Mouse (Mus musculus) forebrain, embryonic 14.5 days (tissue): Measurements from ENCODE around the gene Cel. TPM values are rescaled to one million over a fixed set of nuclear protein-coding genes. Genes with fewer than 3 reads are reported as not detected.

Experiments
- ATAC-seq: fragments of 200-750 bp; cut with Nextera tagmentation; 2 replicates; pipeline ENCODE4 v1.8.0; 2017; ENCODE audit warnings: mild to moderate bottlenecking, moderate library complexity
- DNase-seq: peaks from one replicate; pipeline ENCODE4 v3.0.0-alpha.2; 2015; ENCODE audit warnings: low spot score
- H3K27ac ChIP-seq: fragments of 300-500 bp; sonication (generic); 2 replicates; pipeline ENCODE4 v1.5.1; 2014; ENCODE audit warnings: low read depth, mild to moderate bottlenecking, control low read depth, low read length, moderate library complexity
- H3K27me3 ChIP-seq: fragments of 300-500 bp; sonication (generic); replicated peaks from 2 replicates; pipeline ENCODE4 v1.6.1; 2014; ENCODE audit warnings: low read length, control low read depth, mixed read lengths; ENCODE audit not compliant: control insufficient read depth, insufficient read depth
- H3K36me3 ChIP-seq: fragments of 300-500 bp; sonication (generic); 2 replicates; pipeline ENCODE4 v1.6.1; 2014; ENCODE audit warnings: low read length, control low read depth; ENCODE audit not compliant: control insufficient read depth, insufficient read depth
- H3K4me1 ChIP-seq: fragments of 300-500 bp; sonication (generic); 2 replicates; pipeline ENCODE4 v1.6.1; 2014; ENCODE audit warnings: antibody characterized with exemption, low read length, control low read depth; ENCODE audit not compliant: control insufficient read depth, insufficient read depth
- H3K4me2 ChIP-seq: fragments of 300-500 bp; sonication (generic); 2 replicates; pipeline ENCODE4 v1.6.1; 2014; ENCODE audit warnings: mild to moderate bottlenecking, control low read depth, low read length
- H3K4me3 ChIP-seq: fragments of 300-500 bp; sonication (generic); 2 replicates; pipeline ENCODE4 v1.5.1; 2014; ENCODE audit warnings: low read depth, low read length, control low read depth
- H3K9ac ChIP-seq: fragments of 300-500 bp; sonication (generic); 2 replicates; pipeline ENCODE4 v1.6.1; 2014; ENCODE audit warnings: mild to moderate bottlenecking, low read length, control low read depth, moderate library complexity
- H3K9me3 ChIP-seq: fragments of 300-500 bp; sonication (generic); replicated peaks from 2 replicates; pipeline ENCODE4 v1.6.1; 2016; ENCODE audit warnings: low read length, control low read depth, mixed read lengths; ENCODE audit not compliant: control insufficient read depth
- WGBS: fragments of 180-500 bp; shearing (Covaris S2); extraction: QIAGEN DNeasy Blood & Tissue Kit; methylation state at CpG from one replicate; pipeline ENCODE4 v1.1.7; 2014; 5-methylcytosine and 5-hydroxymethylcytosine counted together
- polyA plus RNA-seq: library from polyadenylated mRNA; unstranded; fragments of >200 nt; fragmentation: Nextera tagmentation; extraction: Ambion mirVana; gene quantifications from 2 replicates; pipeline ENCODE4 v1.2.1, GENCODE M21; 2014

Cel gene
- polyA plus RNA-seq, 1 experiment from 2014 or later = not detected

GRCm38 (mm10) chr2:28545976-28546375 lies 17.2 kb downstream of the Cel start:
- no peaks in the 10 kb centered on the region for H3K27me3 ChIP-seq
- H3K9me3 ChIP-seq = no peaks in the 10 kb centered on the region
- peaks cover 96% of the 10 kb centered on the region for H3K36me3 ChIP-seq
- ATAC-seq = peak; percentile 41; the same call in 1 of the 2 replicates
- no peaks in the 10 kb centered on the region for H3K4me1 ChIP-seq
- no peak overlapping the region for H3K4me2 ChIP-seq
- DNase-seq = peak; percentile 48
- peak overlapping the region; percentile 54 for H3K27ac ChIP-seq
- H3K9ac ChIP-seq = no peak overlapping the region
- no peak overlapping the region for H3K4me3 ChIP-seq

GRCm38 (mm10) chr2:28543894-28544293 lies 19.3 kb downstream of the Cel start:
- no peak overlapping the region for H3K4me3 ChIP-seq
- no peaks in the 10 kb centered on the region for H3K27me3 ChIP-seq
- H3K9ac ChIP-seq = no peak overlapping the region
- ATAC-seq (no peak), DNase-seq (peak; percentile 35)
- no peaks in the 10 kb centered on the region for H3K9me3 ChIP-seq
- no peak overlapping the region for H3K4me2 ChIP-seq
- H3K4me1 ChIP-seq = peaks cover 16% of the 10 kb centered on the region
- no peak overlapping the region for H3K27ac ChIP-seq
- peaks cover 83% of the 10 kb centered on the region for H3K36me3 ChIP-seq
- 72% methylated on average over 8 of the region's 8 CpGs for WGBS

GRCm38 (mm10) chr2:28540587-28541227 lies 22.5 kb downstream of the Cel start:
- Histone ChIP-seq H3K9me3 (no peaks in the 10 kb centered on the region), H3K4me2 (no peak overlapping the region), H3K36me3 (peaks cover 52% of the 10 kb centered on the region), H3K4me1 (peaks cover 46% of the 10 kb centered on the region), H3K27ac (no peak overlapping the region), H3K27me3 (no peaks in the 10 kb centered on the region), H3K9ac (no peak overlapping the region), H3K4me3 (no peak overlapping the region)
- no peak for ATAC-seq
- WGBS = 79% methylated on average over 8 of the region's 8 CpGs
- no peak for DNase-seq

- DNase-seq = no peak
- no peak overlapping the region for H3K4me2 ChIP-seq
Measured at GRCm38 (mm10) chr2:28539949-28540348, 23.3 kb downstream of the Cel start.

GRCm38 (mm10) chr2:28539206-28539605 lies 24.0 kb downstream of the Cel start:
- H3K9me3 ChIP-seq = no peaks in the 10 kb centered on the region
- DNase-seq (peak; percentile 78), ATAC-seq (peak; percentile 56)
- no peaks in the 10 kb centered on the region for H3K27me3 ChIP-seq
- no peak overlapping the region for H3K4me3 ChIP-seq
- peak overlapping the region; percentile 63 for H3K27ac ChIP-seq
- peaks cover 37% of the 10 kb centered on the region for H3K36me3 ChIP-seq
- H3K4me1 ChIP-seq = peaks cover 61% of the 10 kb centered on the region
- 53% methylated on average over 7 of the region's 7 CpGs for WGBS
- H3K9ac ChIP-seq = peak overlapping the region; percentile 18
- H3K4me2 ChIP-seq = no peak overlapping the region

More at GRCm38 (mm10) chr2:28539949-28540348, 23.3 kb downstream of the Cel start:
- 83% methylated on average over 2 of the region's 2 CpGs for WGBS
- Histone ChIP-seq H3K4me3 (no peak overlapping the region), H3K4me1 (peaks cover 54% of the 10 kb centered on the region), H3K27me3 (no peaks in the 10 kb centered on the region), H3K9me3 (no peaks in the 10 kb centered on the region), H3K36me3 (peaks cover 45% of the 10 kb centered on the region), H3K9ac (no peak overlapping the region), H3K27ac (0 out of 2 replicates have a peak overlapping the region, but pooled peaks have one; percentile 63)
- no peak for ATAC-seq

GRCm38 (mm10) chr2:28538817-28539128 lies 24.4 kb downstream of the Cel start:
- no peak overlapping the region for H3K4me2 ChIP-seq
- H3K4me3 ChIP-seq = no peak overlapping the region
- 67% methylated on average over 1 of the region's 1 CpGs for WGBS
- H3K9ac ChIP-seq = peak overlapping the region; percentile 0; the same call in 1 of the 2 replicates
- peak overlapping the region; percentile 63 for H3K27ac ChIP-seq
- ATAC-seq = no peak
- H3K9me3 ChIP-seq = no peaks in the 10 kb centered on the region
- peak; percentile 54 for DNase-seq
- H3K27me3 ChIP-seq = no peaks in the 10 kb centered on the region
- peaks cover 65% of the 10 kb centered on the region for H3K4me1 ChIP-seq
- peaks cover 33% of the 10 kb centered on the region for H3K36me3 ChIP-seq

- Histone ChIP-seq H3K9ac (peak overlapping the region; percentile 1; the same call in 1 of the 2 replicates), H3K36me3 (peaks cover 27% of the 10 kb centered on the region), H3K4me2 (no peak overlapping the region; the same call in 1 of the 2 replicates), H3K4me3 (no peak overlapping the region), H3K27me3 (no peaks in the 10 kb centered on the region), H3K27ac (peak overlapping the region; percentile 63), H3K4me1 (peaks cover 69% of the 10 kb centered on the region), H3K9me3 (no peaks in the 10 kb centered on the region)
- DNase-seq = no peak
- no peak for ATAC-seq
- WGBS = 71% methylated on average over 8 of the region's 8 CpGs
Measured at GRCm38 (mm10) chr2:28537995-28538816, 25.0 kb downstream of the Cel start.

GRCm38 (mm10) chr2:28537634-28537920 lies 25.6 kb downstream of the Cel start:
- 19% methylated on average over 4 of the region's 4 CpGs for WGBS
- peaks cover 75% of the 10 kb centered on the region for H3K4me1 ChIP-seq
- no peaks in the 10 kb centered on the region for H3K27me3 ChIP-seq
- peaks cover 21% of the 10 kb centered on the region for H3K36me3 ChIP-seq
- H3K4me3 ChIP-seq = no peak overlapping the region
- H3K4me2 ChIP-seq = 0 out of 2 replicates have a peak overlapping the region, but pooled peaks have one; percentile 6
- ATAC-seq = no peak
- H3K27ac ChIP-seq = 0 out of 2 replicates have a peak overlapping the region, but pooled peaks have one; percentile 33
- H3K9me3 ChIP-seq = no peaks in the 10 kb centered on the region
- no peak overlapping the region; the same call in 1 of the 2 replicates for H3K9ac ChIP-seq
- DNase-seq = peak; percentile 56
